Mouse (Mus musculus): ENCODE data around the gene Unc119b. TPM values are rescaled to one million over a fixed set of nuclear protein-coding genes. Genes with fewer than 3 reads are reported as not detected.
A peak's percentile ranks its signal among the peaks of the same experiment; 100 is the strongest.

The Unc119b gene
- polyA plus RNA-seq, 1 experiment from 2014 or later = 31.2 TPM

GRCm38 (mm10) chr5:115126578-115127312, 8.0 kb downstream of the Unc119b start:
- Histone ChIP-seq H3K4me3 (replicated peaks; ENCODE audit: low read length) (no peak overlapping the region), H3K4me2 (replicated peaks) (no peak overlapping the region), H3K27me3 (ENCODE audit: control insufficient read depth, insufficient read depth, low read length) (no peaks in the 10 kb centered on the region), H3K9me3 (ENCODE audit: control insufficient read depth, low read length) (no peaks in the 10 kb centered on the region), H3K9ac (no peak overlapping the region), H3K4me1 (replicated peaks; ENCODE audit: control insufficient read depth, insufficient read depth, low read length) (peaks cover 3% of the 10 kb centered on the region), H3K36me3 (replicated peaks; ENCODE audit: control insufficient read depth, insufficient read depth) (peaks cover 62% of the 10 kb centered on the region), H3K27ac (no peak overlapping the region)
- ATAC-seq (ENCODE audit: low FRiP score) = no peak
- 87% methylated on average over 28 of the region's 28 CpGs for WGBS
- DNase-seq (ENCODE audit: low spot score) = no peak

DNA sequence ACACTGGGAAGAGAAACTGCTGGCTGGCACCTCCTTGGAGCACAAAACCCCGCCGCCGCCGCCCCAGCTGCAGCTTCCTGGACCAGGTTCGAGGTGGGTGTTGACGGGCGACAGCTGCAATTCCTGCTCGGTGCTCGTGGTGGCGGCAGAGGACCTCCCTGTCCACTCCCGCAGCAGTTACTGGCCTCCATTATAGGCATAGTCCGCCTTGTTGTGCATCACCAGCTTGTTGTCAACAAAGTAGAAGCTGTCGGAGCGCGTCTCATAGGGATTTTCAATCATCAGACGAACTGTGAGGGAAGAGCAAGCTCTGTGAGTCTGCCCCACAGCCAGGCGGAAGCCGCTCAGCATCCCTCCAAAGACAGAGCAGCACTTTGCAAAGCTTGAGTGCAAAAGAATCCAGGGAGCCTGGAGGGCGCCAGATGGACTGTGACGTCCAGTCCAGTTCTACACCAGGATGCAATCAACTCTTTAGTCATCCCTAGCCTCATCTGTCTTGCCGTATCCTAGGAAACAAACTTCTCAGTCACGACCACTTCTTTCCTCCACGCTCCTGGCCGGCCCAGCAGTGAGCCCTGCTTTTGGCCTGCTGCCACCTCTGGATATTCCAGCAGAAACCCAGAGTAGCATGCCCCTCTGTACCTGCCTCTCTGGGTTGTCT, 9.4 kb downstream of the Unc119b start:
- no peaks in the 10 kb centered on the region for H3K9me3 ChIP-seq (ENCODE audit: control insufficient read depth, low read length)
- H3K4me2 ChIP-seq (replicated peaks) = 0 out of 2 replicates have a peak overlapping the region, but pooled peaks have one; percentile 3
- H3K4me1 ChIP-seq (replicated peaks; ENCODE audit: control insufficient read depth, insufficient read depth, low read length) = peaks cover 3% of the 10 kb centered on the region
- peak; percentile 80 for DNase-seq (ENCODE audit: low spot score)
- peak overlapping the region; percentile 55 for H3K27ac ChIP-seq
- peak; percentile 80 for ATAC-seq (ENCODE audit: low FRiP score)
- WGBS = 14% methylated on average over 24 of the region's 24 CpGs
- H3K36me3 ChIP-seq (replicated peaks; ENCODE audit: control insufficient read depth, insufficient read depth) = peaks cover 59% of the 10 kb centered on the region
- no peak overlapping the region for H3K4me3 ChIP-seq (replicated peaks; ENCODE audit: low read length)
- H3K9ac ChIP-seq = 0 out of 2 replicates have a peak overlapping the region, but pooled peaks have one; percentile 17
- H3K27me3 ChIP-seq (ENCODE audit: control insufficient read depth, insufficient read depth, low read length) = no peaks in the 10 kb centered on the region

GRCm38 (mm10) chr5:115124690-115125089, 10.1 kb downstream of the Unc119b start:
- Histone ChIP-seq H3K9me3 (ENCODE audit: control insufficient read depth, low read length) (no peaks in the 10 kb centered on the region), H3K36me3 (replicated peaks; ENCODE audit: control insufficient read depth, insufficient read depth) (peaks cover 52% of the 10 kb centered on the region), H3K4me3 (replicated peaks; ENCODE audit: low read length) (no peak overlapping the region), H3K9ac (no peak overlapping the region), H3K4me2 (replicated peaks) (no peak overlapping the region), H3K27ac (no peak overlapping the region), H3K4me1 (replicated peaks; ENCODE audit: control insufficient read depth, insufficient read depth, low read length) (peaks cover 3% of the 10 kb centered on the region), H3K27me3 (ENCODE audit: control insufficient read depth, insufficient read depth, low read length) (no peaks in the 10 kb centered on the region)
- no peak for DNase-seq (ENCODE audit: low spot score)
- 92% methylated on average over 6 of the region's 6 CpGs for WGBS
- ATAC-seq (ENCODE audit: low FRiP score) = peak; percentile 12; the same call in 1 of the 2 replicates

- no peak overlapping the region for H3K4me2 ChIP-seq (replicated peaks)
- no peaks in the 10 kb centered on the region for H3K9me3 ChIP-seq (ENCODE audit: control insufficient read depth, low read length)
- ATAC-seq (ENCODE audit: low FRiP score) = no peak
- no peaks in the 10 kb centered on the region for H3K27me3 ChIP-seq (ENCODE audit: control insufficient read depth, insufficient read depth, low read length)
- peaks cover 7% of the 10 kb centered on the region for H3K4me1 ChIP-seq (replicated peaks; ENCODE audit: control insufficient read depth, insufficient read depth, low read length)
- H3K36me3 ChIP-seq (replicated peaks; ENCODE audit: control insufficient read depth, insufficient read depth) = peaks cover 15% of the 10 kb centered on the region
- H3K9ac ChIP-seq = no peak overlapping the region
- WGBS = 64% methylated on average over 5 of the region's 5 CpGs
- no peak for DNase-seq (ENCODE audit: low spot score)
- H3K27ac ChIP-seq = no peak overlapping the region
- H3K4me3 ChIP-seq (replicated peaks; ENCODE audit: low read length) = no peak overlapping the region
Observed at GRCm38 (mm10) chr5:115120978-115121377, 13.8 kb downstream of the Unc119b start.

DNA sequence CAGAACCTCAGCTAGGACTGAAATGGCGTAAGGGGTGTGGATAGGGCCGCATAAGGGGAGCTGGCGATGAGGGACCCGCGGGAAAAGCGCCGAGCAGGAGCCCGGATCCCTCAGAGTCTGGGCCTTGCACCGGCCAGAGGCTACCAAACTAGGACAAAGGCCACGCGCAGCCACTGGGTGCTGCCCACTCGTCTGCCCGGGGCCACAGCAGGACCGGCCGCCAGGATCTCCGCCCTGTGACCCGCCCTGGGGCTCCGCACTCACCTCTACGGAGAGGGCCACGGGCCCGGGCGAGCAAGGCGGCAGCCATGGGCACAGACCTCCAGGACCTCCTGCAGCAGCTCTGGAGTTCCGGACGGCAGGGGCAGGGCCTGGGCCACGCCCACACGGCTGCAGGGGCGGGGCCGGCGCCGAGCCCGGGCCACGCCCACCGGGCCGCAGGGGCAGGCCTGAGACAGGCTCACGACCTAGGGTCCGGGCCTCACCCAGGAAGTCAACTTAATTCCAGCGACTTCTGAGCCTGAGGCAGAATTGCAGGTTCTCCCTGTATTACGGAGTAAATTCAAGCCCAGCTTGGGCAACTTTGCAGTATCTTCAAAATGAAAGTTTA, 15.7 kb downstream of the Unc119b start, which contains the start of gene Acads:
Gene Acads (minus strand): TSS at position 386 of the 610 bp plus-strand sequence.
- peak; percentile 82 for ATAC-seq (ENCODE audit: low FRiP score)
- 2% methylated on average over 39 of the region's 39 CpGs for WGBS
- H3K9ac ChIP-seq = peak within 1 kb of the TSS; percentile 73
- H3K27ac ChIP-seq = no peak within 1 kb of the TSS
- DNase-seq (ENCODE audit: low spot score) = peak; percentile 55
- no peaks in the 10 kb centered on the region for H3K9me3 ChIP-seq (ENCODE audit: control insufficient read depth, low read length)
- H3K4me3 ChIP-seq (replicated peaks; ENCODE audit: low read length) = peak within 1 kb of the TSS; percentile 52
- H3K4me1 ChIP-seq (replicated peaks; ENCODE audit: control insufficient read depth, insufficient read depth, low read length) = peaks cover 4% of the 10 kb centered on the region; the same call in 1 of the 2 replicates
- peak within 1 kb of the TSS; percentile 73 for H3K4me2 ChIP-seq (replicated peaks)
- H3K27me3 ChIP-seq (ENCODE audit: control insufficient read depth, insufficient read depth, low read length) = no peaks in the 10 kb centered on the region
- H3K36me3 ChIP-seq (replicated peaks; ENCODE audit: control insufficient read depth, insufficient read depth) = peaks cover 4% of the 10 kb centered on the region

- no peak overlapping the region for H3K4me2 ChIP-seq (replicated peaks)
- no peak for DNase-seq (ENCODE audit: low spot score)
- H3K36me3 ChIP-seq (replicated peaks; ENCODE audit: control insufficient read depth, insufficient read depth) = no peaks in the 10 kb centered on the region; the same call in 1 of the 2 replicates
- ATAC-seq (ENCODE audit: low FRiP score) = no peak
- 94% methylated on average over 13 of the region's 13 CpGs for WGBS
- no peak overlapping the region for H3K27ac ChIP-seq
- H3K4me1 ChIP-seq (replicated peaks; ENCODE audit: control insufficient read depth, insufficient read depth, low read length) = peaks cover 4% of the 10 kb centered on the region; the same call in 1 of the 2 replicates
- H3K9ac ChIP-seq = no peak overlapping the region
- H3K9me3 ChIP-seq (ENCODE audit: control insufficient read depth, low read length) = no peaks in the 10 kb centered on the region
- no peak overlapping the region for H3K4me3 ChIP-seq (replicated peaks; ENCODE audit: low read length)
- no peaks in the 10 kb centered on the region for H3K27me3 ChIP-seq (ENCODE audit: control insufficient read depth, insufficient read depth, low read length)
Observed at GRCm38 (mm10) chr5:115117467-115117866, 17.3 kb downstream of the Unc119b start.

DNA sequence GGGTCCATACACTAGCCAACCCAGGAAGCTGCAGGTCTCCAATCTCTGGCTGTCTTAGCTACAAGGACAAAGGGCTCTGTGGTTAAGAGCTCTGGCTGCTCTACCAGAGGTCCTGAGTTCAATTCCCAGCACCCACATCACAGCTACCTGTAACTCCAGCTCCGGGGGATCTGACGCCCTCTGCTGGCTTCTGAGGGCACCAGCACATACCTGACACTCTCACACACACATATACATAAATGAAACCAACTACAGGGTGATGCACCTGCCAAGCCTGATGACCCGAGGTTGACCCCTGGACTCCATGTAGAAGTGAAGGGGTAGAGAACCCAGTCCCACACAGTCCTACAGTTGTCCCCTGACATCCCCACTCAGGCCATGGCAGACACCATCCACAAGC, 18.3 kb downstream of the Unc119b start:
- 89% methylated on average over 3 of the region's 3 CpGs for WGBS

GRCm38 (mm10) chr5:115114501-115114900, 20.3 kb downstream of the Unc119b start:
- peaks cover 4% of the 10 kb centered on the region; the same call in 1 of the 2 replicates for H3K4me1 ChIP-seq (replicated peaks; ENCODE audit: control insufficient read depth, insufficient read depth, low read length)
- no peak overlapping the region for H3K4me3 ChIP-seq (replicated peaks; ENCODE audit: low read length)
- no peaks in the 10 kb centered on the region; the same call in 1 of the 2 replicates for H3K36me3 ChIP-seq (replicated peaks; ENCODE audit: control insufficient read depth, insufficient read depth)
- H3K27ac ChIP-seq = no peak overlapping the region
- no peak for ATAC-seq (ENCODE audit: low FRiP score)
- H3K9me3 ChIP-seq (ENCODE audit: control insufficient read depth, low read length) = no peaks in the 10 kb centered on the region
- DNase-seq (ENCODE audit: low spot score) = no peak
- 96% methylated on average over 8 of the region's 8 CpGs for WGBS
- H3K27me3 ChIP-seq (ENCODE audit: control insufficient read depth, insufficient read depth, low read length) = no peaks in the 10 kb centered on the region
- H3K4me2 ChIP-seq (replicated peaks) = no peak overlapping the region
- no peak overlapping the region for H3K9ac ChIP-seq

More for the DNA sequence above, 18.3 kb downstream of the Unc119b start:
- Histone ChIP-seq H3K27ac (no peak overlapping the region), H3K4me1 (replicated peaks; ENCODE audit: control insufficient read depth, insufficient read depth, low read length) (peaks cover 4% of the 10 kb centered on the region; the same call in 1 of the 2 replicates), H3K4me3 (replicated peaks; ENCODE audit: low read length) (no peak overlapping the region), H3K36me3 (replicated peaks; ENCODE audit: control insufficient read depth, insufficient read depth) (no peaks in the 10 kb centered on the region; the same call in 1 of the 2 replicates), H3K9ac (no peak overlapping the region), H3K9me3 (ENCODE audit: control insufficient read depth, low read length) (no peaks in the 10 kb centered on the region), H3K4me2 (replicated peaks) (no peak overlapping the region), H3K27me3 (ENCODE audit: control insufficient read depth, insufficient read depth, low read length) (no peaks in the 10 kb centered on the region)
- ATAC-seq (ENCODE audit: low FRiP score) (no peak), DNase-seq (ENCODE audit: low spot score) (no peak)

DNA sequence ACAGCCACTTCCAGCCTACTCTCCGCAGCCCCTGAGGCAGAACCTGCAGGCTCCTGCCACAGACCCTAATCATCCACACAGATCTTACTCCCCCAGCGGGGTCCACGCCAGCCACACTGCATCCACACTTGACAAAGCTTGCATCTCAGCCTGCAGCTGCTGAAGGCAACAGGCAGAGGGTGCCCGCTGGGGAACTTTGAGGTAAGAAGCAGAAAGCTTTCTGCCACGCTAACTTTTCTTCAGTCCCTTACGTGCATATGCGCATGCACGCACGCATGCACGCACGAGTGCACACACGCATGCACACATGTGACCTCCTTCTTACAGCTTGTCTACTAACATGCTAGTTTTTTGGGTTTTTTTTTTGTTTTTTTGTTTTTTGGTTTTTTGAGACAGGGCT, 21.5 kb downstream of the Unc119b start:
- no peaks in the 10 kb centered on the region for H3K27me3 ChIP-seq (ENCODE audit: control insufficient read depth, insufficient read depth, low read length)
- H3K4me1 ChIP-seq (replicated peaks; ENCODE audit: control insufficient read depth, insufficient read depth, low read length) = no peaks in the 10 kb centered on the region
- H3K9ac ChIP-seq = no peak overlapping the region
- H3K9me3 ChIP-seq (ENCODE audit: control insufficient read depth, low read length) = no peaks in the 10 kb centered on the region
- no peak overlapping the region for H3K27ac ChIP-seq
- no peak overlapping the region for H3K4me3 ChIP-seq (replicated peaks; ENCODE audit: low read length)
- 92% methylated on average over 12 of the region's 12 CpGs for WGBS
- ATAC-seq (ENCODE audit: low FRiP score) (no peak), DNase-seq (ENCODE audit: low spot score) (no peak)
- H3K36me3 ChIP-seq (replicated peaks; ENCODE audit: control insufficient read depth, insufficient read depth) = no peaks in the 10 kb centered on the region; the same call in 1 of the 2 replicates
- H3K4me2 ChIP-seq (replicated peaks) = no peak overlapping the region

All from hindbrain, embryonic 14.5 days (tissue).